Mouse (Mus musculus): ENCODE measurements around the gene Sergef.
"Not testable (repeated sequence)": the region's sequence is repeated elsewhere in the genome, so short reads cannot be mapped to it uniquely, and the experiment has no call there.

Gene Sergef

DNA sequence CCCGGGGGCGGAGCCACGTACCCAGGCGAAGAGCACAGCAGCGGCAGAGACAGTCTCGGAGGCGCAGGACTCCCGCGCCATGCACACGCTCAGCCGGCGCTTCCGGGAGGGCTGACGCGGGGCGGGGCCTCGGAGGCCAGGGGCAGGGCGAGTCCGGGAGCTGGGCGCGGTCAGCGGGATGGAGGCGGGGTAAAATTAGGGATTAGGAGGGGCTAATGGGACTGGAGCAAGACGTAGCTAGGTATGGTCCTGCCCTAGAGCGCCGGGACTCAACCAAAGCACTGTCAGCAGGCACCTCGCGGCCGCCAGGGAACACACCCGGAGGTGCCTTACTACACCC lies at the start of gene Sergef:
Sergef (minus strand) TSS at position 116 of the 340 bp plus-strand sequence.
- DNase-seq (ENCODE audit: low spot score in 2 of 2), result peak; percentile 94

DNA sequence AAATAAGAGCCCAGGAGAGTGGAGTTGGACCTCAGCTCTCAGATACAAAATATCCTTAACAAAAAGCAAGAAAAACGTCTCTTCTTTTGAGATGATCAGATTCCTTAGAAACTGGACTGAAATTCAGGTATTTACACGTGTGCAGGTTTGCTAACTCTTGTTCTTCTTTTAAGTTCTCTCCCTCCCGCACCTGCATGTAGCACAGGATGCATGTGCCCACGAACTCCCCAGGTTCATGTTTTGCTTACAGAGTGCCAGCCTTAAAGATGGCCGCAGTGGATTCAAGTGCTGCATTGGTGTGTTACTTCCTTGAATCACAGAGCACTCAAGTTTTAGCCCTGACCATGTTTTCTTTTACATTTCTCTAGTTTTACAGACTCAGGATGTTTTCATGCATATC lies 47.2 kb upstream of the Sergef start:
- no peak for DNase-seq (ENCODE audit: low spot score in 2 of 2)

DNA sequence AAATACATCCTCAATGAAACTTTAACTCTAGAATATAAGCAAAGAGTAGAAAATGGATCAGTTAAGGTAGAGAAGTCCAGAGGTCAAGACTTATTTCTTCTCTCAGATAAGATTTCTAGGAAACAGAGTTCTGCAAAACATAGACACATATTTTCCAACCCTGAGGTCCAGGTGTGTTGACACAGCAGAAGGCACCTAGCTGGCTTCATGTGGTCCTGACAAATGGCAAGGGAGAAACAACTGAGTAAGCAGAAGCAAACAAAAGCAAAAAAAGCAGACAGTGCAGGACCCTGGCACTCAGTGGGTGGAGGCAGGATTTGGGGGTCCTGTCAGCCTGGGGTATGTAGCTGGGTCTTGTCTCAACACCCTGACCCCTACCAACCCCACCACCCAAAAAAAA lies 41.1 kb upstream of the Sergef start:
- DNase-seq (ENCODE audit: low spot score in 2 of 2), result no peak

DNA sequence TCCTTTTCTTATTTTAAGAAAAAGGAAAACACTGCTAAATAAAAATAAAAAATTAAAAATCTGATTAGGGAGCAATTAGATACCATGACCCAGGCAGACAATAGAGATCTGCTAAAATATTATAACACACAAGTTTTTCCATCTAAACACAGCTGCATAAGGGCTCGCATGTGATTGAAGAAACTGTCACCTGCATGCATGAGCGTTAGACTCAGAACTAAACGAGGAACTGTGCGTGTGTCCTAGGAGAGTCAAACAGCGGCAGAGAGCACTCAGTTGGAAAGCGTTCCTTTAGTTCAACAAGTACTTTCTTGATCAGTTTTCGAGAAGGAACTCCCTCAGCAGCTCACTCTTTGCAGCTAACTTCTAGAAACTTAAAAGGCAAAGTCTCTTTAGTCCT lies 39.4 kb upstream of the Sergef start:
- DNase-seq (ENCODE audit: low spot score in 2 of 2), result not testable (repeated sequence)

DNA sequence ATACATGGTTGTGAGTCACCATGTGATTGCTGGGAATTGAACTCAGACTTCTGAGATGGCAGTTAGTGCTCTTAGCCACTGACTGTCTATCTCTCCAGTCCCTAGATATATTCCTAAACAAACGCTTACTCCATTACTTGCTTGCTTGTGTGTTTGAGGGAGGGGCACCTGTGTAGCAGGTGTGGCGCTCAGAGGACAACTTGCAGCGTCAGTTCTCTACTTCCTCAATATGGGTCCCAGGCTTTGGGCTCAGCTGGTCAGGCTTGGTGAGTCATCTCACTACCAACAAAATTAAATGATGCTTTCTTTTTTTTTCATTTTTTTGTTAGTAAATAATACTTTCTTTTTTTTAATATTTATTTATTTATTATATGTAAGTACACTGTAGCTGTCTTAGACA lies 38.8 kb upstream of the Sergef start:
- DNase-seq (ENCODE audit: low spot score in 2 of 2), result no peak

DNA sequence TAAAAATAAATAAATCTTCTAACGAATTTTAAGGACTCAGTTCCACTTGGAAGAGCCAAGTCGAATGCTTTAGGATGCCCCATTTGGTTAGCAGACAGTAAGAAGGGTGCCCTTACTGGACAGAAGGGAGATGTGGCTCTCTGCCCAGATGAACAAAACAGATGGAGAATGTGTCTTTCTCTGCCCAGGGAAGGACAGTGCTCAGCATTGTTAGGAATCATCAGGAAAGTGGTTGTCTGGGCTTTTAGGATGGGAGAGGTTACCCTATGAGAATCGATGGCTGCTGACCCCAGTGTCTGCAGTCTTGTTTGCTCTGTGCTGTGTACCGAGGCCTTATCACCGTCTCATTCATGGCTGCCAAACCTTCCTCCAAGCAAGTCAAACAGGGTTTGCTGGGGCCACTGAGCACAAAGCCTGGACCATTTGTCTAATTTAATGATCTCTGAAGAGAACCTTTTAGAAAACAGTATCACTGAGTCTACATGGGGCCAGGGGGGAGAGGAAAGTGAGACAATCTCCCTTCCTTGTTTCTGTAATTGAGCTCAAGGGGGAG lies 37.3 kb upstream of the Sergef start:
- DNase-seq (ENCODE audit: low spot score in 2 of 2), result no peak

DNA sequence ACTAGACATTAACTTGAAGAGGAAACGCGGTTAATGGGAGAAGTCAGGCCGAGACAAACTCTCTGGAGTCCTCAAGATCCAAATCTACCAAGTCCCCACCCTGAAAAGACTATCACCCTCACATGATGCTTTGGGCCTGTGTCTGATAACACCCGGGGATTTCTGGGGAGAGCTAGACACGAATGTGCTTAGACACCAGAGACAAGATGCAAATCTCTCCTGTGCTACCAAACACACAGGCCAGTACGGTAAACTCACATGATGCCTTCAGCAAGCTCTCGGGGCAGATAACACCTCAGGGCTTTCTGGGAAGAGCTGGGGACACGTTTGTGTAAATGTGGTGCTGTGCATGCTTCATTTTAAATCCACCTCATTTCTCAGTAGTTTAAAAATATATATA lies 36.3 kb upstream of the Sergef start:
- DNase-seq (ENCODE audit: low spot score in 2 of 2), result no peak

DNA sequence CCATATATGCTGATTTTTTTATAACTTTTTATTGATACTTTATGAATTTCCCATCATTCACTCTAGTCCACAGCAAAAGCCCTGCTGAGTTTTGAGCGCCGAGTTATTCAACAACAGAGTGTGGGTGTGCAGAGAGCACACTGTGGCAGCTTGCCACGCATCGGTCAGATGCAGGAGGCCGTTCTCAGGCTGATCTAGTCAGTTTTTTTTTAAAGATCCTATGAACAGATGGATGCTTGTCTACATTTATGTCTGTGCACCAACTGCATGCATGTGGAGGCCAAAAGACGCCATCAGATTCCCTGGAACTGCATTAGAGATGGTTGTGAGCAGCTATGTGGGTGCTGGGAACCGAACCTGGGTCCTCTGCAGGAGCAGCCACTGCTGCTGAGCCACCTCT lies 35.5 kb upstream of the Sergef start:
- no peak for DNase-seq (ENCODE audit: low spot score in 2 of 2)

DNA sequence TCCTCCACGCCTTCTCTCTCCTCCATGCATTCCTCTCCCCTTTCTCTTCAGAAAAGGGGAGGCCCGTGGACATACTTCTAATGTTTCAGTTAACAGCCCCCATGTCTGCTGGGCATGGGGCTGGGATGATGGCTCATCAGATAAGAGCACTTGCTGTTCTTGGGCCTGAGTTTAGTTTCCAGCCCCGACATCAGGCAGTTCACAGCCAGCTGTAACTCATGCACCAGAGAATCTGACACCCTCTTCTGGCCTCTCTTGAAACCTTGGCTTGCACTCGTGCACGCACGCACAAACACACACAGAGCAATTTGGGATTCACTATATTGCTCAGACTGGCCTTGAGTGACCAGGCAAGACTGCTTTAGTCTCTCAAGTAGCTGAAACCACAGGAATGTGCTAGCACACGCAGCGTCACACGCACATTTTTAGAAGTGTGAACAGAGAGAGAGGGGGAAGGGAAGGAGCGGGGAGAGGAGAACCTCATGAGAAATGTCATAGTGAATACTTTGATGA lies 32.6 kb upstream of the Sergef start, which contains the start of gene Tph1:
Tph1 (minus strand) TSS at position 378 of the 513 bp plus-strand sequence.
- DNase-seq (ENCODE audit: low spot score in 2 of 2), result no peak

DNA sequence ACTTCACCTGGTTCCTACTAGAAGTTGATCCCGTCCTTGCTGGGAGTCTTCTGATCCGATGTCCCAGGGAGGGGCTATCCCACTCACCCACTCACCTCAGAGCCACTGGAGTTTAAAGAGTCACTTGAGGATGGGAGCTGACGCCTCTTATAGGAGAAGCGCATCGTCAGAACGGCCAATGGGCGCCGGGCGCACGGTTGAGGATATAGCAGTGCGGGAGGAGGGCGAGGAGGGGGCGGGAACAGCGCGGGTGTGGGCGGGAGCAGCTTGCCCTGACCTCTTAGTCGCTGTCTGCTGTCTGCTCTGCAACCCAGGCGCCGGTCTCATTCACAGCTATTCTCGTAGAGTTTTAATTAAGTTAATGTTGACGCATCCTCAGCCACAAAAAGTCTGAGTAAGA lies 27.6 kb upstream of the Sergef start:
- DNase-seq (ENCODE audit: low spot score in 2 of 2), result no peak

DNA sequence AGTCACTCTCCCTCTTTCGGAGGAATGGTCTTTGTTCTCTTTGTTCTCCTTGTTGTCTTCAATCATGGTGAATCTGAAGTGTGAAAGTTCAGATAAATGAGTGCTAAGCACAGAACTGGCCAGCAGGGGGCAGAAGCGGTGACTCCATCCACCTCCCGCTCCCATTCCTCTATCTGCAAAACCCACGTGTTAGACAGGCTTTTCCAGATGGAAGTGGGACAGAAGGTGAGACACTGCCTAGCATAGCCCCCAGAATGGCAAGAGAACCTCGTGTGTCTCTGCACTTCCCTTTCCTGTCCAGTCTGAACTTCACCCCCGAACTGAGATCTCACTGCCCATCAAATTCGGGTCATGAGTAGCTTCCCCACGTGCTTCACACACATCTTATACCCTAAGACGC lies 25.6 kb upstream of the Sergef start:
- DNase-seq (ENCODE audit: low spot score in 2 of 2), result no peak

DNA sequence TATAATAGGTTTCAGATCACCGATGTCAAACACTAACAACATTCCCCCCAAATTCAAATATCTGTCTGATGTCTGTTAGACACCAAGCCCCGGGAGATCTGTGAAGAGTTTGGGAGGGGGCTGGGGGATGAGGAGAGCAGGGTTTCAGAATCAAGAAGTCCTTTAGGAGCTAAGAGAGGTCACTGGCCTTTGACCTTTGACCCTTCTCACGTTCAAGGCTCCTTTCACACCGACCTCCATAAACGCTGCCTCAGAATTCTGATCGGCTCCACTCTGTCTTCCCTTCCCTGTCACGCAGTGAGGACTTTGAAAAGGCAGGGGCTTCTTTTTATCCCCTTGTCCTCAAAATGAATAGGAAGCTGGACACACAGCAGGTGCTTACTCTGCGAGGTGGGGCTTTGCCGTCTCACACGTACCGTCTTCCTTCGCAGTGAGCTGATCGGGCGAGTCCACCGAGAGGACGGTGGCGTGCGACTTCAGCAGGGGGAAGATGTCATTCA lies 22.0 kb upstream of the Sergef start:
- no peak for DNase-seq (ENCODE audit: low spot score in 2 of 2)

DNA sequence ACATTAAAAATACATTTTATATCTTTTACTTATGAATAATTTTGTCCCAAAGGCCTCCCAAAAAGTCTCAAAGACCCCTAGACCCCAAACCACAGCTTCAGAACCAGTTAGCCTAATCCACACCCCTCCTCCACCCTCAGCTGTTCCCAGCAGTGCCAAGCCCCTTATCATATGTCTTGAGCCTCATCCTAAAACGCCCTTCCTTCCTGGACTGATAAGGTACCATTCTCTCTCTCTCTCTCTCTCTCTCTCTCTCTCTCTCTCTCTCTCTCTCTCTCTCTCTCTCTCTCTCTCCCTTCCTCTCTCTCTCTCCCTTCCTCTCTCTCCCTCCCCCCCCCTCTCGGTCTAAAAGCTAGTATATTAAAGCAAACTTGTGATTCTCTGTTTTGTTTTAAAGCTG lies 12.7 kb upstream of the Sergef start:
- no peak for DNase-seq (ENCODE audit: low spot score in 2 of 2)

DNA sequence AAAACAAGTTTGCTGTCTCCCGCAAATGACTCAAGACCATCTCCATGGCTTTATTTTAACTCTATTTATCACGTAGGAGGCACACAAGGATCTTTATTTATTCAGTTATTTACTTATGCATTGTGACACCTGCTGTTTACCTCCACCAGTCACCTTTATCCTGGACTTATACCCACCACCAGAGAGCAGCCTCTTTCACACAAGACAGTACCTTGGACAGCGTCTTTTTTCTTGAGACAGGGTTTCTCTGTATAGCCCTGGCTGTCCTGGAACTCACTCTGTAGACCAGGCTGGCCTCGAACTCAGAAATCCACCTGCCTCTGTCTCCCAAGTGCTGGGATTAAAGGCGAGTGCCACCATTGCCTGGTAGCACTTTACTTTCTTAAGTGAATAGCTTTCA lies 10.6 kb upstream of the Sergef start:
- DNase-seq (ENCODE audit: low spot score in 2 of 2), result not testable (repeated sequence)

DNA sequence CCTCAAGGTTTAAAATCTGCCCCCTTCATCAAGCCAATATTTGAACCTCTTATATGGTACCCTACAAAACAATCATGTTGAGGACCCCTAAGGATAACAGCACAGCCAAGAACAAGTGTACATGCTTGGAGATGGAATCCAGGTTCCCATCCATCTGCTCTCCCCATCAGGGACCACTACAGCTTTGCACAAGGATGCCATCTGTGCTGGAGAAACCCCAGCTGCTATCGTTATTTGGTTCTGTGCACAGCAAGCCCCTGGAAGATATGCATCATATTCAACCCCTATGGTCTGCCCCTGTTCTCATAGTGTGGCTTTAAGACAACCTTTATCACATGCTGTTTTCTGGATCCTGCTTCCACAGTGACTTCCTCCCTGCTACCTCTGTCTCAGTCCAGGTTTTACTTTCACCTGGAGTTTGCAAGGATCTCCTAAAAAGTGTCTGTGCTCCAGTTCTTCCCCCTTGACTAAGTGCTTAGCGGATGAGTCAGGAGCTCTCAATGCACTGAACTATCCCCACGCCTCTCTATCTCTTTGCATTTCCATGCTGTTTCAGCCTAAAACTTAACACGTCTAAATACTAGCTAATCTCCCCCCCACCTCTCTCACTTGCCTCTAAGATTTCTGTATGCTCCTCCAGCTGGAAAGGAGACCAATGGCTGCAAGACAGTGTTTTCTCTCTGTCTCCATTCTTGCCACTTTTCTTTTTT lies 9.0 kb upstream of the Sergef start:
- peak; percentile 50 to 54 for DNase-seq (ENCODE audit: low spot score in 2 of 2)

DNA sequence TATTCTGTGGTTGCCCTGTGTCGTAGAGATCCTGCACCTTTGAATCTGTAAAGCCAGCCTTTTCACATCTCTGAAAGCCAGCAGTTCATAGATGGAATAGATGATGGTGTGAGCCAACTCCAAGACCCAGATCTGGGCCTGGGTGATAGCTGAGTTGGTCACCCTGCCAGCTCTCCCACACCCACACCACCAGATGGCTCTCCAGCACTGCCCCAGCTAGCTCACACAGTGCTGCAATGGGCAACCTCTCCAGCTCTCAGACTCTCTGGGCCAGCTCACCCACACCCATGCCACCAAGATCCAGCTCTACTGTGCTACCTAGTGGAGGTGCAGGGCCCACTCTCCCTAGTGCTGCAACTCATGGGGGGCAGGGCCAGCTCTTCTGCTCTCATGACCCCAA lies 3.6 kb upstream of the Sergef start:
- peak in 1 of 2 experiments; percentile 41 for DNase-seq (ENCODE audit: low spot score in 2 of 2)

DNA sequence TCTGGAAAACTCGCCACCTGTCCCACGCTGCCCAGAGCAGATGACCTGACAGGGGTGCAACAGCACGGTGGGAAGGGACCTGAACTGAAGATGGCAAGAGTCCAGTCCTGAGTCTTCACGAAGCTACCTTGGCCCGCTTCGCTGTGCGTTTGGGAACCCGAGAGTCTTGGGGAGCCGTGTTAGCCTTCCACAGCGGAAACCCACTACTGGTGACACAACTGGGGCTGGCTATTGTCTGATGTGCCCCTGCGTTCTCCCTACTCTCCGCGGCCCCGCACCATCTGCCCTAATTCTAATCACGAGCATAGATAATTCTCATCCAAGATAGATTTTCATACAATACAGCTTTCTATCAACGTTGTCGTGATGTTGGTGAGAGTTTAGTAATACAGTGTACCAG lies 455 bp upstream of the Sergef start:
- DNase-seq (ENCODE audit: low spot score in 2 of 2), result no peak

DNA sequence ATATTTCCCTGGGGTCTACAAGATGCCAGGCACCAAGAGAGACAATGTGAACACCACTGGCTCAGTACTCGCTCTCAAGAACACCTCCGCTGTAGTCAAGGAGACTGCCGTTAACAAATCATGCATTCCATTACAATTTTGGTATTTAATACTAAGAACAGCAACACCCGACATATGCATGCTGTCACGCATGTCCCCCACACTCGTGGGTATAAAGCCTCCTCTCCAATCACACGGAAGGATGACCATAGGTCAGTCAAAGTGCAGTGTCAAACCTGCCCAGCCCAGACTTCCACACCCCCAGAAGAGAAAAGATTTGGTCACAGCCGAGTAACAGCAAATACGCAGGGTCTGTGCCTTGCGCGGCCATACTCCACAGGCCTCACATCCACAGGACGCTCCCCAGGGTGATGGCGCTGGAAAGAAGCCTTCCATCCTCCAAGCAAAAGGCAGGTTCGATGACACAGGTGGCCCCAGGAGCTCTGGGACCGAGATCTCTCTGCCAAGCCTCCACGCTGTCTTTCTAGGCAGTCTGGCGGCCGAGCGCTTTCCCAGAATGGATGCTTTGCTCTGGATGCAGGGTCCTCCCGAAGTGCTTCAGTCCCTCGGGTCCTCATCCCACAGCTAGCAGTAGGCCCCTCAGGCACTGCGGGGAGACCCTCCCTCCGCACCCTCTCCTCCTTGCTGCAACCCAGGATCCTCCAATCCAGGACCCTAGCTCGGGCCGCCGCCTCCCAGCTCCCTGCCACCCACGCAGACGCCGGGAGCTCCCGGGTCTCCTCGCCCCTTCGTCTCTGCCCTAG lies 517 bp downstream of the Sergef start:
- peak in 1 of 2 experiments; percentile 48 for DNase-seq (ENCODE audit: low spot score in 2 of 2)

DNA sequence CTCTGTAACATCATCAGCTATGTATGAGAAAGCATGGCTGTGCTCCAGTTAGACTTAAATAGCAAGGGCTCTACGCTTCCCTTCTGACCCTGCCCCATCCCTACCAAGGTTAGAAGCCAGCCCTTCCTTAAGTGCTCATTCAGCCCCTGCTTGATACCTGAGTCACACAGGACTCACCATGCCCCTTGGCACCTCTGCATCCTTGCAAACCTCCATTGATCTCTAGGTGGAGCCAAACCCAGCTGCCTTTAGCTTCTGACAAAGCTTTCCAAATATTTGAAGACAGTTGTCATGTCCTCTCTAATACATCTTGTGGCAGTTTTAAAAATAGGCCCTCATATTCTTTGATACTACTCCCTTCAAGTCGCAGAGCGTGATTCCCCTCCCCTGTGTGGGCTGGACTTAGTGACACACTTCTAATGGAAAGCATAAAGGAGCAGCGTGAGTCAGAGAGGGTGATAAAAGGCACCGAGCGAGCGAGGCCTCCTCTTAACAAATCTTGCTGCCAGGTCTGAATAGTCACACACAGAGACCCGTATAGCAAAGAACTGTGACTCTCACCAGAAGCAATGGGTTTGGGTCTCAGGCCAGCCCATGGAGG lies 11.1 kb downstream of the Sergef start:
- DNase-seq (ENCODE audit: low spot score in 2 of 2), result no peak

DNA sequence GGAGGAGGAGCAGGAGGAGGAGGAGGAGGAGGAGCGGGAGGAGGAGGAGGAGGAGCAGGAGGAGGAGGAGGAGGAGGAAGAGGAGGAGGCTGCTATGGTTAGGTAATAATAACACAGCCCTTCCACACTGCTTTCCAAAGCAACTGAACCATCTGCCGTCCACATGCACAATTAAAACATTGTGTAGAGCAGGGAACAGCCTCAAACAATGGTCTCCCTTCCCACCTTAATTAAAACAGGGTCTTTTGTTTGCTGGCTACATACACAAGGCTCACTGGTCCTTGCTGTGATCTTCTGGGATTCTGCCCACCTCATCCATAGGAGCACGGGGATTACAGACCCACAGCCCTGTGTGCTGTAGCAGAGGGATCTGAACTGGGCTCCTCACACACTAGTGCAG lies 15.6 kb downstream of the Sergef start:
- DNase-seq (ENCODE audit: low spot score in 2 of 2), result no peak

DNA sequence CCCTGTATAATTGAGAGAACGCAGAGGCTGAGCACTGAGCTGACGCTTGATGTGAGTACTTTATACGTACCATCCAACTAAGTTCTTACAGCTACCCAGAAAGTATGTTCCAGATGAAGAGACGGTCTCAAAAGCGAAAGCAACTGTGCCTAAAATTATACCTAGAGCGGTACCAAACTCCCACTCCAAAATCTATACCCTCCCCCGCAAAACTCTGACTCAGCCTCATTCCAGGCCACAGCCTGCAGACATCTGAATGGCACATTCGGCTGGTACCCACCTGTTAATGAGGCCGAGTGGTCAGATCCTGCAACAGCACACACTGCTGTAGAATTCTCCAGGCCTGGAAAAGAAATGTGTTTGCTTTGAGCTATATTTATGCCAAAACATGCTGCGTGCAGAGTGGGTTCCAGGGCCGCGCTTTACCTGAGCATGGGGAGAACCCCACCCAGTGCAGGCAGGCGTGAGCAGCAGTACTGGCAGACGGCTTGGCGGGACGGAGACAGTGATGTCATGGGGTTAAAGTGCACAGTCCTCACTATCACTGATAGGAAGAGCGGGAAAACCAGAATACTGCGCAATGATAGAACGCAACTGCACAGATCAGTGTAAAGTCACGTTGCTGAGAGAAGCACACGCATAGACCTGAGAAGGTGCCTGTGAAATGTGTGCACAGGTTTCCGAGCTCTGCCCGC lies 21.0 kb downstream of the Sergef start:
- DNase-seq (ENCODE audit: low spot score in 2 of 2), result no peak
